9 mouse cellular contexts compared by ENCODE assay signal in the genomic region with DNA sequence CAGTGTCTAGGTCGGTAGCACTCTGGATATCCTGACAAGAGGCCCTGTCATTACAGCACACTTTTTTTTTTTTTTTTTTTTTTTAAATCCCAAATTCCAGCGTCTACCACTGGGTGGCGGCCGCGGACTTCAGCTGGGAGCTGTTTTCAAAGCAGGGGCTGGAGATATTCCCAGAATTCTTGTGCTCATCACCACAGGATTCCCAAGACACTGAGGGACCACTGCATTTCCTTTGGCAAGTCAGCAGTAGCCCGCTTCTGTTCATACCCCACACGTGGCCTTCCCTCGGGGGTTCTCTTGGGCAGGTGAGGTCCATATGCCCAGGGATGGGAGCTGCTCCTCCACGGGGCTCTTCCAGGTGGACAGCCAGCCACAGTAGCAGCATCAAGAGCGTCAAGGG. TPM values are rescaled to one million over a fixed set of nuclear protein-coding genes. Genes with fewer than 3 reads are reported as not detected.
DNase-seq lines count a peak whose midpoint lies in the region; ATAC-seq lines count a peak whose summit lies in the region.
"Had no signal": no experiment of that assay in that cellular context is flagged by ENCODE, and none has a peak within 500 bp of the region (broad histone marks: within the 10 kb centered on the region; RNA-seq: fewer than 3 reads in every experiment).

No protein-coding gene starts in this region.

- no peaks in the 10 kb centered on the region for H3K36me3 ChIP-seq in liver, embryonic 12.5 days
- no peaks in the 10 kb centered on the region for H3K36me3 ChIP-seq in hindbrain, embryonic 10.5 days

- H3K4me2 ChIP-seq in liver, embryonic 12.5 days, result no peak overlapping the region

- WGBS in liver, embryonic 12.5 days (ENCODE audit: insufficient replicate concordance), result 16% methylated on average over 10 of the region's 10 CpGs
- 20% methylated on average over 10 of the region's 10 CpGs for WGBS in hindbrain, embryonic 10.5 days

- H3K4me1 ChIP-seq in liver, embryonic 12.5 days, result no peaks in the 10 kb centered on the region
- H3K4me1 ChIP-seq in hindbrain, embryonic 10.5 days (replicated peaks), result peaks cover 5% of the 10 kb centered on the region; the same call in 1 of the 2 replicates

- peak; percentile 17 for DNase-seq in liver
- DNase-seq in R1 (ENCODE audit: low read depth, low spot score), result peak; percentile 62
- peak; percentile 81 to 83 for DNase-seq in cerebellum, postnatal 14 days
- peak; percentile 52 for DNase-seq in hindbrain, embryonic 10.5 days (ENCODE audit: low spot score)
- DNase-seq in left cerebral cortex, postnatal 4 days, result peak; percentile 60
- peak; percentile 75 for DNase-seq in retina, embryonic 14.5 days (ENCODE audit: low spot score)

- intact Hi-C loops in left cerebral cortex, postnatal 4 days (cut with DNase I), result loop anchor here (5.0 kb wide), 3 partner anchors 91 to 311 kb away; a partner anchor contains a TSS

- H3K27ac ChIP-seq in liver, embryonic 12.5 days, result no peak overlapping the region
- H3K27ac ChIP-seq in hindbrain, embryonic 10.5 days, result no peak overlapping the region

- H3K9ac ChIP-seq in liver, embryonic 12.5 days, result no peak overlapping the region

- H3K4me3 ChIP-seq in liver, embryonic 12.5 days, result no peak overlapping the region
- H3K4me3 ChIP-seq in hindbrain, embryonic 10.5 days, result no peak overlapping the region
- H3K4me3 ChIP-seq: megakaryocyte, embryonic 14.5 days had no signal

- no peaks in the 10 kb centered on the region for H3K9me3 ChIP-seq in liver, embryonic 12.5 days (replicated peaks)
- H3K9me3 ChIP-seq in hindbrain, embryonic 10.5 days, result no peaks in the 10 kb centered on the region
- H3K9me3 ChIP-seq: megakaryocyte, embryonic 14.5 days had no signal

- ATAC-seq in liver, embryonic 12.5 days, result no peak
- ATAC-seq in megakaryocyte-erythroid progenitor cell, adult 5-6 weeks (replicated peaks; ENCODE audit: low FRiP score, low TSS enrichment, poor library complexity, severe bottlenecking), result no peak

- 0 out of 2 replicates have a peak, but pooled peaks cover 2% of the 10 kb centered on the region for H3K27me3 ChIP-seq in liver, embryonic 12.5 days (replicated peaks)
- no peaks in the 10 kb centered on the region for H3K27me3 ChIP-seq in hindbrain, embryonic 10.5 days (ENCODE audit: insufficient read depth, poor library complexity, severe bottlenecking)

RNA-seq across cellular contexts. Expression of a gene that starts 2.9 kb away (rescaled TPM):
- polyA plus RNA-seq in liver, embryonic 12.5 days (2016; fragmentation: Nextera tagmentation; extraction: Ambion mirVana), result not detected in 2 replicates
- not detected in 2 replicates for polyA plus RNA-seq in hindbrain, embryonic 10.5 days (2016; fragmentation: Nextera tagmentation; extraction: Ambion mirVana)
- total RNA-seq in left cerebral cortex, postnatal 4 days (2021), result not detected
- not detected in 2 replicates for total RNA-seq in megakaryocyte-erythroid progenitor cell, adult 5-6 weeks (2014; fragmentation: Nextera tagmentation)
- not detected in 2 replicates for total RNA-seq in megakaryocyte-erythroid progenitor cell, adult 5-6 weeks (2017)

RNA-seq across cellular contexts. Expression of a gene that starts 25.5 kb away (rescaled TPM):
- not detected in 2 replicates for polyA plus RNA-seq in liver, embryonic 12.5 days (2016; fragmentation: Nextera tagmentation; extraction: Ambion mirVana)
- polyA plus RNA-seq in hindbrain, embryonic 10.5 days (2016; fragmentation: Nextera tagmentation; extraction: Ambion mirVana), result not detected in 2 replicates
- not detected for total RNA-seq in left cerebral cortex, postnatal 4 days (2021)
- not detected in 2 replicates for total RNA-seq in megakaryocyte-erythroid progenitor cell, adult 5-6 weeks (2014; fragmentation: Nextera tagmentation)
- not detected in 2 replicates for total RNA-seq in megakaryocyte-erythroid progenitor cell, adult 5-6 weeks (2017)

RNA-seq across cellular contexts. Expression of a gene that starts 36.5 kb away (rescaled TPM):
- not detected in 2 replicates for polyA plus RNA-seq in liver, embryonic 12.5 days (2016; fragmentation: Nextera tagmentation; extraction: Ambion mirVana)
- polyA plus RNA-seq in hindbrain, embryonic 10.5 days (2016; fragmentation: Nextera tagmentation; extraction: Ambion mirVana), result not detected in 2 replicates
- not detected for total RNA-seq in left cerebral cortex, postnatal 4 days (2021)
- total RNA-seq in megakaryocyte-erythroid progenitor cell, adult 5-6 weeks (2014; fragmentation: Nextera tagmentation), result not detected in 2 replicates
- total RNA-seq in megakaryocyte-erythroid progenitor cell, adult 5-6 weeks (2017), result not detected in 2 replicates

RNA-seq across cellular contexts. Expression of a gene that starts 47.7 kb away (rescaled TPM):
- 169 and 179 TPM in 2 replicates for polyA plus RNA-seq in liver, embryonic 12.5 days (2016; fragmentation: Nextera tagmentation; extraction: Ambion mirVana)
- 291 and 296 TPM in 2 replicates for polyA plus RNA-seq in hindbrain, embryonic 10.5 days (2016; fragmentation: Nextera tagmentation; extraction: Ambion mirVana)
- total RNA-seq in left cerebral cortex, postnatal 4 days (2021), result 100 to 1,000 TPM; 161 to 166 TPM
- total RNA-seq in megakaryocyte-erythroid progenitor cell, adult 5-6 weeks (2014; fragmentation: Nextera tagmentation), result 169 and 187 TPM in 2 replicates
- 132 and 170 TPM in 2 replicates for total RNA-seq in megakaryocyte-erythroid progenitor cell, adult 5-6 weeks (2017)

RNA-seq across cellular contexts. Expression of a gene that starts 49.7 kb away (rescaled TPM):
- not detected in 2 replicates for polyA plus RNA-seq in liver, embryonic 12.5 days (2016; fragmentation: Nextera tagmentation; extraction: Ambion mirVana)
- not detected in 2 replicates for polyA plus RNA-seq in hindbrain, embryonic 10.5 days (2016; fragmentation: Nextera tagmentation; extraction: Ambion mirVana)
- total RNA-seq in left cerebral cortex, postnatal 4 days (2021), result not detected
- total RNA-seq in megakaryocyte-erythroid progenitor cell, adult 5-6 weeks (2014; fragmentation: Nextera tagmentation), result not detected in 2 replicates
- total RNA-seq in megakaryocyte-erythroid progenitor cell, adult 5-6 weeks (2017), result not detected in 2 replicates

Comparison
In these comparisons a context has a peak if more than half of its experiments do, and no peak if none do; other contexts are left out.
1. DNase-seq: peak in every context shown above with its lines; median percentile 82 in cerebellum, postnatal 14 days; 75 in retina, embryonic 14.5 days; 62 in R1; 60 in left cerebral cortex, postnatal 4 days; 52 in hindbrain, embryonic 10.5 days; 17 in liver.